Mouse (Mus musculus) stomach, embryonic 14.5 days (tissue): ENCODE data around the gene Ankrd6. TPM values are rescaled to one million over a fixed set of nuclear protein-coding genes. Genes with fewer than 3 reads are reported as not detected.

Source experiments
- ATAC-seq: fragments of 200-750 bp; cut with Nextera tagmentation; 2 replicates; pipeline ENCODE4 v1.8.0; 2017; ENCODE audit warnings: low read depth, moderate TSS enrichment; ENCODE audit not compliant: insufficient number of reproducible peaks, insufficient read depth, low FRiP score
- H3K27ac ChIP-seq: fragments of 300-500 bp; sonication (generic); 2 replicates; pipeline ENCODE4 v1.5.1; 2014; ENCODE audit warnings: mild to moderate bottlenecking, low read length, moderate library complexity, mixed read lengths
- H3K27me3 ChIP-seq: fragments of 300-500 bp; sonication (generic); 2 replicates; pipeline ENCODE4 v1.6.1; 2014; ENCODE audit warnings: low read length, control low read depth, mixed read lengths; ENCODE audit not compliant: control insufficient read depth, insufficient read depth
- H3K36me3 ChIP-seq: fragments of 300-500 bp; sonication (generic); 2 replicates; pipeline ENCODE4 v1.6.1; 2014; ENCODE audit warnings: mild to moderate bottlenecking, control low read depth, low read length, moderate library complexity, mixed read lengths; ENCODE audit not compliant: control insufficient read depth, insufficient read depth
- H3K4me1 ChIP-seq: fragments of 300-500 bp; sonication (generic); 2 replicates; pipeline ENCODE4 v1.6.1; 2014; ENCODE audit warnings: low read length, control low read depth, mixed read lengths; ENCODE audit not compliant: control insufficient read depth, insufficient read depth
- H3K4me2 ChIP-seq: fragments of 300-500 bp; sonication (generic); replicated peaks from 2 replicates; pipeline ENCODE4 v1.6.1; 2014; ENCODE audit warnings: low read depth, low read length, control low read depth
- H3K4me3 ChIP-seq: fragments of 300-500 bp; sonication (generic); 2 replicates; pipeline ENCODE4 v1.5.1; 2014; ENCODE audit warnings: low read depth, low read length, control low read depth
- H3K9ac ChIP-seq: fragments of 300-500 bp; sonication (generic); replicated peaks from 2 replicates; pipeline ENCODE4 v1.6.1; 2014; ENCODE audit warnings: low read depth, mild to moderate bottlenecking, control low read depth, low read length, moderate library complexity, mixed read lengths
- H3K9me3 ChIP-seq: fragments of 300-500 bp; sonication (generic); 2 replicates; pipeline ENCODE4 v1.6.1; 2016; ENCODE audit warnings: low read depth, low read length, control low read depth; ENCODE audit not compliant: control insufficient read depth
- WGBS: fragments of 180-500 bp; shearing (Covaris S2); extraction: QIAGEN DNeasy Blood & Tissue Kit; methylation state at CpG from one replicate; pipeline ENCODE4 v1.1.7; 2014; 5-methylcytosine and 5-hydroxymethylcytosine counted together
- polyA plus RNA-seq: library from polyadenylated mRNA; unstranded; fragments of >200 nt; fragmentation: Nextera tagmentation; extraction: Ambion mirVana; gene quantifications from 2 replicates; pipeline ENCODE4 v1.2.1, GENCODE M21; 2014

Ankrd6 gene
- polyA plus RNA-seq, 1 experiment from 2014 or later, result 6.9 TPM

DNA sequence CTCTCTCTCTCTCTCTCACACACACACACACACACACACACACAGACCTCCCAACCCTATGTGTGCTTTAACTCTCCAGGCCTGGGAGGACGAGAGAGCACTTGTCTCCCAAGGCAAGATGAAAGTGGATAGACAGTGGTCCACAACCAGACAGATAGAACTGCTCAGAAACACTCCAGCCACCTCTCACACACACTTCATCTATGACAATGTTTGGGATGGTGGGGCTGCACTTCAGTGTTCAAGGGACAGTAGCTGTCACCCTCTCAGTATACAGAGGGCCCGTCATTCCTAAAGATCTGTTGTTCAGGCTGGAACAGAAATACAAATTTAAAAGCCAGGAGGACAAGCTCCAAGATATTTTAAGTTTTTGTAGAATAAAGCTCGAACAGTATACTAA is 43.0 kb downstream of the Ankrd6 start:
- Histone ChIP-seq H3K4me3 (no peak overlapping the region), H3K27ac (no peak overlapping the region), H3K9ac (no peak overlapping the region), H3K9me3 (no peaks in the 10 kb centered on the region), H3K36me3 (no peaks in the 10 kb centered on the region), H3K4me2 (no peak overlapping the region), H3K27me3 (no peaks in the 10 kb centered on the region), H3K4me1 (0 out of 2 replicates have a peak, but pooled peaks cover 3% of the 10 kb centered on the region)
- no peak for ATAC-seq
- 68% methylated on average over 3 of the region's 3 CpGs for WGBS

DNA sequence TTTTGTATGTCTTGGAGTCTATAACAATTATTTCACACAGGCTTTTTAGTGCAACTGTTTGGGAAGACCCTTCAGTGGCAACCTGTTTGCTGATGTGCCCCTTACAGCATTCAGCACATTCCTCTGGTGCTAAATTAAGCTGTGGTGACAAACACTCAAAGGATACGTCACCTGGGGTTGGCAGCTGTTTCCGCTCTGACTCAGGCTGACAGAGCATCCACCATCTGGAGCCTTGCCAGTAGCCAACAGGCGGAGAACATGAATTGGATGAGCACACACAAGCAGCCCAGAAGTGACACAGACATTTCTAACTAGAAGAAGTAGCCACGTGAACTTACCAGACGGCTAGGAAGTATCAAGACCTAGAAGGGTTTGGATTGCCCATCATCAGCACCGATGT is 44.0 kb downstream of the Ankrd6 start:
- Histone ChIP-seq H3K27me3 (no peaks in the 10 kb centered on the region), H3K4me1 (0 out of 2 replicates have a peak, but pooled peaks cover 3% of the 10 kb centered on the region), H3K27ac (no peak overlapping the region), H3K36me3 (no peaks in the 10 kb centered on the region), H3K9me3 (no peaks in the 10 kb centered on the region), H3K4me3 (no peak overlapping the region), H3K9ac (no peak overlapping the region), H3K4me2 (no peak overlapping the region)
- ATAC-seq, result no peak
- WGBS, result 39% methylated on average over 6 of the region's 6 CpGs

DNA sequence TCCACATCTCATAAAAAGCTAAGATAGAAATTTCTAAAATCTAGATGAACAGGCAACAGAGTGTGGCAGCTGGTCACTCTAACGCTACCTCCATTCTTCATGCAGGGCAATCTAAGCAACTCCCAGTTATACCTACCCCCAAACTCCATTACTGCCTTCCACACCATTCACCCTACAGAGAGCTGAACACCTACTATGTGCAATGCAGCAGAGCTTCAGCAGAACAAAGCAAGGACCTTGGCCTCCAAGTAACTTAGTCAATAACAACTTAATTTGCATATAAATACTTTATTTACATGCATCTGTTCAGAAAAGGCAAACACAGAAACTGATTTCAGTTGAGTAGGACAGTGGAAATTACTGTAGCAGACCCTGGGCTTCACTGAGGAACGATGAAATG is 44.7 kb downstream of the Ankrd6 start:
- Histone ChIP-seq H3K4me1 (0 out of 2 replicates have a peak, but pooled peaks cover 3% of the 10 kb centered on the region), H3K9me3 (no peaks in the 10 kb centered on the region), H3K9ac (no peak overlapping the region), H3K4me3 (no peak overlapping the region), H3K27ac (no peak overlapping the region), H3K36me3 (no peaks in the 10 kb centered on the region), H3K4me2 (no peak overlapping the region), H3K27me3 (no peaks in the 10 kb centered on the region)
- 95% methylated on average over 2 of the region's 2 CpGs for WGBS
- no peak for ATAC-seq

DNA sequence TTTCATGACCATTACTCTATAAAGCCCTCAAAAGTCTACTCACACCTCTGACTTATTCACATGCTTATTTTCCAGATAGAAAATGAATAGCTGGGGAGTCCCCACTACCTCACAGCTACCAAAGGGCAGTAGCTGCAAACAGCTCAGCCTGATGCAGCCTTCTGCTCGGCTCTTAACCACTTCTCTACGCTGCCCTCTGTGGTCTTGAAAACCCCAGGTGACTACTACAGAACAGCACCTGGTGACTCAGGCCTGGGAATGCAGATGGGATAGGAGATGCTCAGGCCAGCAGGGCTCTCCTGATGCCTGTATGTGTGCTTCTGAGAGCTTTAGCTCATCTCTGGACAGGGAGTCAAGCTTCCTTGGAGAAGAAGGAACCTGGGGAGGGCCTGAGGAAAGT is 45.3 kb downstream of the Ankrd6 start:
- Histone ChIP-seq H3K4me2 (no peak overlapping the region), H3K9me3 (no peaks in the 10 kb centered on the region), H3K36me3 (no peaks in the 10 kb centered on the region), H3K9ac (no peak overlapping the region), H3K4me1 (0 out of 2 replicates have a peak, but pooled peaks cover 3% of the 10 kb centered on the region), H3K27ac (no peak overlapping the region), H3K4me3 (no peak overlapping the region), H3K27me3 (no peaks in the 10 kb centered on the region)
- ATAC-seq, result no peak
- 76% methylated on average over 2 of the region's 2 CpGs for WGBS

DNA sequence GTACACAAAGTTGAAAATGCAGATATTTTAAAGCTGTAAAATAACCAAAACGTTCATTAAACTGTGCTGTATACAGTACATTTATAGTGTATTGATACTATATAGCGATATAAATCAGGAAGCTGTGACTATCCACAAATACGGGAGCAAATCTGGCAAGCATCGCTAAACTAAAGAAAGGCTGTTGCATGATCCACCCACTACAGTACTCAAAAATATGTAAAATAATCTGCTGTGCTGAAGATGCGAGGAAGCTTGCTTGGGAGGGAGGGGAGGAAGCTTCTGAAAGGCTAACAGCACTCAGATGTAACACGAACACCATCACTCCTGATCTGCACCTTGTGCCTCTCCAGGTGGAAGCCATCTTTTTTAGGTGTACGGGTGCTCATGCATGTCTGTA is 46.8 kb downstream of the Ankrd6 start:
- ATAC-seq, result no peak
- H3K27me3 ChIP-seq, result no peaks in the 10 kb centered on the region
- H3K27ac ChIP-seq, result no peak overlapping the region
- no peak overlapping the region for H3K9ac ChIP-seq
- 0 out of 2 replicates have a peak, but pooled peaks cover 3% of the 10 kb centered on the region for H3K4me1 ChIP-seq
- WGBS, result 83% methylated on average over 7 of the region's 7 CpGs
- H3K36me3 ChIP-seq, result no peaks in the 10 kb centered on the region
- H3K4me2 ChIP-seq, result no peak overlapping the region
- H3K4me3 ChIP-seq, result no peak overlapping the region
- H3K9me3 ChIP-seq, result no peaks in the 10 kb centered on the region

DNA sequence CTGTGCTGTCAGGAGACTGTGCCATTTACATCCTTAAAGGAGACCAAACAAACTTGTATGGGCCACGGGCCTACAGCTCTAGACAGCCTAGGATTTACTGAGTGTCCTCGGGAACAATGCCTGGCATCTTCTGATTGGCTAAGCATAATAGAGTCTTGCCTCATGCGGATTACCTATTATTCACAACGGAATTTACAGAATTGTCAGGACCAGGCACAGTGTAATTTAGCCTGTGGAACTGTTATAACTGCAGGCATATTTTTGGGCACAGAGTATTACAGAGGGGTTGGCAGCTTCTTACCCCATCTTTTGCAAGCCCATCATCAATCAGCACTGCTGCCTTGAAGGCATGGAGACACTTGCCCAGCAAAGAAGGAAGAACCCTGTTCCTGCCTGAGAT is 51.6 kb downstream of the Ankrd6 start:
- Histone ChIP-seq H3K4me1 (no peaks in the 10 kb centered on the region), H3K27ac (no peak overlapping the region), H3K4me3 (no peak overlapping the region), H3K9ac (no peak overlapping the region), H3K4me2 (no peak overlapping the region), H3K36me3 (no peaks in the 10 kb centered on the region), H3K9me3 (peaks cover 8% of the 10 kb centered on the region; the same call in 1 of the 2 replicates), H3K27me3 (no peaks in the 10 kb centered on the region)
- 55% methylated on average over 4 of the region's 4 CpGs for WGBS
- ATAC-seq, result no peak

DNA sequence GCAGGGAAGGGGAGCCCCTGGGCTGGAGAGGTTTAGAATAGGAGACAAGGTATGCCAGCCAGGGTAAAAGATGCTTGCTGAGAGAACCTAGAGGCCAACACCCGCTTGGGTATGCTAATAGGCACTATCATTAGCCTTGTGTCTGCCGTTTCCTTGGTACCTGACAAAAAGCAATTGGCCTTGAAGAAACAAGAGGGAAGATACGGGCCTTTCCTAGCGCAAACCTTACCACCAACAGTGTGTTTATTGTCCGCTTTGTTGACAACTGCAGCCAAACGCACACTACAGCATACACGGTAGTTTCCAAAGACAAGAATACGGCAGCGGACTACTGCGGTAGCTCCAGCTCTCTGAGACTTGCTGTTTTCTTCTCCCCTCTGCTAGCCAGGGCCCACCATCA is 59.3 kb downstream of the Ankrd6 start:
- no peak overlapping the region for H3K27ac ChIP-seq
- no peak overlapping the region for H3K4me2 ChIP-seq
- peaks cover 11% of the 10 kb centered on the region; the same call in 1 of the 2 replicates for H3K9me3 ChIP-seq
- H3K4me3 ChIP-seq, result no peak overlapping the region
- H3K4me1 ChIP-seq, result no peaks in the 10 kb centered on the region
- no peak overlapping the region for H3K9ac ChIP-seq
- 91% methylated on average over 10 of the region's 10 CpGs for WGBS
- ATAC-seq, result no peak
- no peaks in the 10 kb centered on the region for H3K27me3 ChIP-seq
- H3K36me3 ChIP-seq, result no peaks in the 10 kb centered on the region

DNA sequence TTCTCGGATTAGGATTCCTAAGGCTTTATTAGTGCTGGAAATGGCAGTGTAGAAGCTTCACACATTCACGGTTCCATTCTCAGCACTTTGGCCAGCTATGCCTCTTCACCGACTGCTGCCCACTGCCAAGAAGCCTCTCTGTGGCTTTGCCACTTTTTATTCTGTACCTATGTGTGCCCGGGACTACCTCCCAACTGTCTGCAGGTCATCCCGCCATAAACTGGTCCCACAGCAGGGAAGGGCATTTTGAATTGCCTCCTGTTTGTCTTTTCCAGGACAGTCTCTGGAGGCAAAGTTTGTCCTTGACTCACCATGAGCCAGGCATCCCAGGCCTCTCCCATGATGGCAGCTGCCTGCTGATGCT is 59.9 kb downstream of the Ankrd6 start:
- H3K9me3 ChIP-seq, result peaks cover 11% of the 10 kb centered on the region; the same call in 1 of the 2 replicates
- no peak overlapping the region for H3K4me3 ChIP-seq
- H3K36me3 ChIP-seq, result no peaks in the 10 kb centered on the region
- H3K27ac ChIP-seq, result no peak overlapping the region
- H3K9ac ChIP-seq, result no peak overlapping the region
- no peaks in the 10 kb centered on the region for H3K27me3 ChIP-seq
- no peaks in the 10 kb centered on the region for H3K4me1 ChIP-seq
- WGBS, result 84% methylated on average over 5 of the region's 5 CpGs
- no peak for ATAC-seq
- H3K4me2 ChIP-seq, result no peak overlapping the region

DNA sequence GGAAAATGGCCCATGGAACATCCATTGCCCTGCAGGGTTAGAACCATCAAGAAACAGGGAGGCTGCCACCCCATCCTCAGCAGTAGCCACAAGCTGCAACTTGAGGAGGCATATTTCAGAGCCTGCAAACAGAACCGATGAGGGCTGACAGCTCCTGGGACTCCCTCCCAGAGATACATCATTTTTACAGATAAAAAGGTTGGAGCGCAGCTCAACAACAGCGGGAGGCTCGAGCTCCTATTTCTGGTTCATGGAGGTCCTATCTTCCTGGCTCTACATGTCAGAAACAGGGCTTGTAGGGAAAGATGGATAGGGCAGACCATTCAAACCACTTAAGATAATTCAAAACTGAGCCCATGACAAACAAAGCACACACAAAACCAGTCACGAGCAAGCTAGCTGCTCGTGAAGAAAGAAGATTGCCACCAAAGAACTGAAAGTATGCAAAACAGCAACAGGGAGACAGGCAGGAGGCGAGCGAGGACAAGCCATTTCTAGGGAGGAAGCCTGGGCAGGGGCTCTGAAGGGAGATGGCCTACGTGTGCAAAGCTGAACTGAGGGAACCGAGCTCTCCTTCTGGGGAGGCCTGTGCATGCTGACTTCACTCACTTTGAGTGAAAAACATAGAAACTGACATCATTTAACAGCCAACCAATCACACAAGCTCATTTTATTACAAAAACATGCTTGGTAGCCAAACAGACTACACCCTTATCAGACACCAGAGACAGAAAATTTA is 60.5 kb downstream of the Ankrd6 start:
- 32% methylated on average over 10 of the region's 10 CpGs for WGBS
- H3K4me3 ChIP-seq, result no peak overlapping the region
- no peaks in the 10 kb centered on the region for H3K4me1 ChIP-seq
- H3K27ac ChIP-seq, result no peak overlapping the region
- H3K4me2 ChIP-seq, result no peak overlapping the region
- H3K27me3 ChIP-seq, result no peaks in the 10 kb centered on the region
- H3K9me3 ChIP-seq, result peaks cover 11% of the 10 kb centered on the region; the same call in 1 of the 2 replicates
- ATAC-seq, result no peak
- no peaks in the 10 kb centered on the region for H3K36me3 ChIP-seq
- H3K9ac ChIP-seq, result no peak overlapping the region
